Mouse (Mus musculus) forebrain, embryonic 11.5 days (tissue): Measurements from ENCODE around the gene Gpc5. TPM values are rescaled to one million over a fixed set of nuclear protein-coding genes. Genes with fewer than 3 reads are reported as not detected.

ENCODE experiments used
- ATAC-seq: fragments of 200-750 bp; cut with Nextera tagmentation; replicated peaks from 2 replicates; pipeline ENCODE4 v1.8.0; 2017; ENCODE audit warnings: moderate TSS enrichment; ENCODE audit not compliant: low FRiP score
- DNase-seq: peaks from one replicate; pipeline ENCODE4 v3.0.0-alpha.2; 2017; ENCODE audit warnings: low spot score
- H3K27ac ChIP-seq: fragments of 300-500 bp; sonication (generic); 2 replicates; pipeline ENCODE4 v1.5.1; 2014; ENCODE audit warnings: low read depth, low read length
- H3K27me3 ChIP-seq: fragments of 300-500 bp; sonication (generic); 2 replicates; pipeline ENCODE4 v1.6.1; 2014; ENCODE audit warnings: mild to moderate bottlenecking, low read length, mixed read lengths; ENCODE audit not compliant: control insufficient read depth, insufficient read depth
- H3K36me3 ChIP-seq: fragments of 300-500 bp; sonication (generic); 2 replicates; pipeline ENCODE4 v1.6.1; 2014; ENCODE audit warnings: mild to moderate bottlenecking, low read length, moderate library complexity, mixed read lengths; ENCODE audit not compliant: control insufficient read depth, insufficient read depth
- H3K4me1 ChIP-seq: fragments of 300-500 bp; sonication (generic); replicated peaks from 2 replicates; pipeline ENCODE4 v1.6.1; 2014; ENCODE audit warnings: low read length, mixed read lengths; ENCODE audit not compliant: control insufficient read depth, insufficient read depth
- H3K4me2 ChIP-seq: fragments of 300-500 bp; sonication (generic); 2 replicates; pipeline ENCODE4 v1.6.1; 2014; ENCODE audit warnings: low read depth, mild to moderate bottlenecking, low read length, moderate library complexity, mixed read lengths; ENCODE audit not compliant: severe bottlenecking
- H3K4me3 ChIP-seq: fragments of 300-500 bp; sonication (generic); 2 replicates; pipeline ENCODE4 v1.5.1; 2014; ENCODE audit warnings: low read depth, low read length
- H3K9ac ChIP-seq: fragments of 300-500 bp; sonication (generic); 2 replicates; pipeline ENCODE4 v1.6.1; 2014; ENCODE audit warnings: low read length
- H3K9me3 ChIP-seq: fragments of 300-500 bp; sonication (generic); 2 replicates; pipeline ENCODE4 v1.6.1; 2016; ENCODE audit warnings: low read length, mixed read lengths; ENCODE audit not compliant: control insufficient read depth
- WGBS: fragments of 180-500 bp; shearing (Covaris S2); extraction: QIAGEN DNeasy Blood & Tissue Kit; methylation state at CpG from one replicate; pipeline ENCODE4 v1.1.7; 2014; 5-methylcytosine and 5-hydroxymethylcytosine counted together
- polyA plus RNA-seq: library from polyadenylated mRNA; unstranded; fragments of >200 nt; fragmentation: Nextera tagmentation; extraction: Ambion mirVana; gene quantifications from 2 replicates; pipeline ENCODE4 v1.2.1, GENCODE M21; 2014

Gene Gpc5
- polyA plus RNA-seq = 0.48 and 0.57 TPM in 2 replicates

- H3K9ac ChIP-seq = peak within 1 kb of the TSS; percentile 13; the same call in 1 of the 2 replicates
- no peaks in the 10 kb centered on the region for H3K36me3 ChIP-seq
- peaks cover 2% of the 10 kb centered on the region; the same call in 1 of the 2 replicates for H3K4me1 ChIP-seq
- H3K27ac ChIP-seq = no peak within 1 kb of the TSS
- H3K9me3 ChIP-seq = no peaks in the 10 kb centered on the region
- ATAC-seq (peak; percentile 99), DNase-seq (peak; percentile 94)
- H3K27me3 ChIP-seq = peaks cover 22% of the 10 kb centered on the region
- peak within 1 kb of the TSS; percentile 45 for H3K4me3 ChIP-seq
- under 1% methylated on average over 31 of the region's 31 CpGs for whole genome bisulfite sequencing
- peak within 1 kb of the TSS; percentile 97 for H3K4me2 ChIP-seq
Measured at GRCm38 (mm10) chr14:115092081-115092480, at the start of gene Gpc5. Gene Gpc5 (plus strand): TSS chr14:115092215.

- no peak for ATAC-seq
- peak overlapping the region; percentile 89; the same call in 1 of the 2 replicates for H3K27ac ChIP-seq
Measured at GRCm38 (mm10) chr14:115042660-115043059, 49.4 kb upstream of the Gpc5 start.

GRCm38 (mm10) chr14:115044016-115044415 lies 48.0 kb upstream of the Gpc5 start:
- no peak for DNase-seq
- Histone ChIP-seq H3K9me3 (no peaks in the 10 kb centered on the region), H3K9ac (no peak overlapping the region), H3K27me3 (no peaks in the 10 kb centered on the region; the same call in 1 of the 2 replicates), H3K27ac (no peak overlapping the region), H3K36me3 (peaks cover 26% of the 10 kb centered on the region), H3K4me2 (peak overlapping the region; percentile 78; the same call in 1 of the 2 replicates), H3K4me1 (peaks cover 2% of the 10 kb centered on the region; the same call in 1 of the 2 replicates), H3K4me3 (peak overlapping the region; percentile 98)
- 89% methylated on average over 5 of the region's 5 CpGs for WGBS
- ATAC-seq = no peak

More at GRCm38 (mm10) chr14:115042660-115043059, 49.4 kb upstream of the Gpc5 start:
- Histone ChIP-seq H3K27me3 (no peaks in the 10 kb centered on the region; the same call in 1 of the 2 replicates), H3K9ac (peak overlapping the region; percentile 100), H3K36me3 (peaks cover 24% of the 10 kb centered on the region), H3K4me3 (peak overlapping the region; percentile 98), H3K4me1 (peaks cover 2% of the 10 kb centered on the region; the same call in 1 of the 2 replicates), H3K9me3 (no peaks in the 10 kb centered on the region), H3K4me2 (peak overlapping the region; percentile 78)
- no peak for DNase-seq
- WGBS = 0% methylated on average over 4 of the region's 4 CpGs

GRCm38 (mm10) chr14:115045712-115046111 lies 46.3 kb upstream of the Gpc5 start:
- 80% methylated on average over 3 of the region's 3 CpGs for WGBS
- no peak overlapping the region for H3K4me3 ChIP-seq
- no peak overlapping the region for H3K9ac ChIP-seq
- H3K27me3 ChIP-seq = no peaks in the 10 kb centered on the region
- DNase-seq (no peak), ATAC-seq (no peak)
- no peak overlapping the region for H3K4me2 ChIP-seq
- H3K36me3 ChIP-seq = peaks cover 26% of the 10 kb centered on the region
- no peaks in the 10 kb centered on the region for H3K9me3 ChIP-seq
- H3K27ac ChIP-seq = no peak overlapping the region
- H3K4me1 ChIP-seq = peaks cover 2% of the 10 kb centered on the region; the same call in 1 of the 2 replicates

DNA sequence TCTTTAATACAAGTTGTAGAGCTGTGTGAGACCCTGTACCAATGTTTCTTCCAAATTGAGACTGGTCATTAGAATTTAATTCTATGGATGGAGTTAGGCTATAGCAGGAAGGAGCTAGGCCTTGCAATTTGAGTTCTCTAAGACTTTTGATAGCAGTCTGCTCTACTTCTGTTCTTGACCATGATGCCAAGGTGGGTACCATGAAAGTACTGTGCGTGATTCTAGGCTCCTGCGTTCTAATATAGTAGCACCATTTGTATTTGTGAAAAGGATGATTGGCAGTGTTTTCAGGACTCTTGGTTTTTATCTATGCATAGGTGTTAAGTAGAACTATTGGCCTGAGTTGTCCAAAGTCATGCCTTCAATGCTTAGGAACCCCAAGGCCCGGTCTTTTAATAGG lies 44.7 kb upstream of the Gpc5 start:
- DNase-seq (no peak), ATAC-seq (no peak)
- H3K9me3 ChIP-seq = no peaks in the 10 kb centered on the region
- H3K4me1 ChIP-seq = peaks cover 2% of the 10 kb centered on the region; the same call in 1 of the 2 replicates
- no peak overlapping the region for H3K9ac ChIP-seq
- no peak overlapping the region for H3K4me3 ChIP-seq
- no peak overlapping the region for H3K27ac ChIP-seq
- no peak overlapping the region for H3K4me2 ChIP-seq
- no peaks in the 10 kb centered on the region for H3K27me3 ChIP-seq
- H3K36me3 ChIP-seq = peaks cover 26% of the 10 kb centered on the region
- WGBS = 85% methylated on average over 3 of the region's 3 CpGs

- H3K4me1 ChIP-seq = peaks cover 2% of the 10 kb centered on the region; the same call in 1 of the 2 replicates
- H3K4me3 ChIP-seq = no peak overlapping the region
- H3K9ac ChIP-seq = no peak overlapping the region
- H3K4me2 ChIP-seq = no peak overlapping the region
- H3K27ac ChIP-seq = no peak overlapping the region
- H3K9me3 ChIP-seq = no peaks in the 10 kb centered on the region
- H3K36me3 ChIP-seq = peaks cover 26% of the 10 kb centered on the region
- no peak for DNase-seq
- ATAC-seq = no peak
- H3K27me3 ChIP-seq = no peaks in the 10 kb centered on the region
- WGBS = 62% methylated on average over 5 of the region's 5 CpGs
Measured at GRCm38 (mm10) chr14:115047990-115048862, 43.8 kb upstream of the Gpc5 start.

DNA sequence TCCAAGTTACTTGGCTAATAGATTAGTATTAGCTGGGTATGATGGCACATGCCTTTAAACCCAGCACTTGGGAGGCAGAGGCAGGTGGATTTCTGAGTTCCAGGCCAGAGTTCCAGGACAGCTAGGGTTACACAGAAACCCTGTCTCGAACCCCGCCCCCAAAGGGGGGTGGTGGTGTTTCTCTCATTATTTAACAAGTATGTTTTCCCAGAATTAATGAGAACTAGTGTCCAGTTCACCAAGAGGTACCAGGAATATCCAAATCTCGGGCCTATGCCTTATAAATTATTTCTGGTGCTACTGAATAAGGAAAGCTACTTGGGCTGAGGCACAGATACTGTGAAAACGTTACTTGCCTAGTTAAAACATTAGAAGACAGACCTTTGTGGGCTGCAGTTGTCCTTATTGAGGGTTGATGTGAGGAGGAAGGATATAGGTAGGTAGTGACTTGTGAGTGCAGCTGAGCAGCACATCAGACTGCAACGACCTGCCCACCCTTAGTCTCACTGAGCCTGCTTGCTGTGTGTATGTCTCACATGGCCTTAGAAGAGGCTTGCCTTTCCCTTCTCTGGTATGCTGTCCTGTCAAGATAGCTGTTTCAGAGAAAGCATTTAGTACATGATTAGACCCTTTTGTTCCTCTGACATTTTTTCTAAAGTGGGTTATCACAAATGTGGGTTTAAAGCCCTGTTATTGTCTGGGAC lies 43.0 kb upstream of the Gpc5 start:
- Histone ChIP-seq H3K9me3 (no peaks in the 10 kb centered on the region), H3K4me3 (no peak overlapping the region), H3K27me3 (no peaks in the 10 kb centered on the region), H3K4me1 (no peaks in the 10 kb centered on the region), H3K4me2 (no peak overlapping the region), H3K36me3 (peaks cover 22% of the 10 kb centered on the region), H3K27ac (no peak overlapping the region), H3K9ac (no peak overlapping the region)
- ATAC-seq (peak; percentile 45), DNase-seq (no peak)
- WGBS = 40% methylated on average over 5 of the region's 5 CpGs

DNA sequence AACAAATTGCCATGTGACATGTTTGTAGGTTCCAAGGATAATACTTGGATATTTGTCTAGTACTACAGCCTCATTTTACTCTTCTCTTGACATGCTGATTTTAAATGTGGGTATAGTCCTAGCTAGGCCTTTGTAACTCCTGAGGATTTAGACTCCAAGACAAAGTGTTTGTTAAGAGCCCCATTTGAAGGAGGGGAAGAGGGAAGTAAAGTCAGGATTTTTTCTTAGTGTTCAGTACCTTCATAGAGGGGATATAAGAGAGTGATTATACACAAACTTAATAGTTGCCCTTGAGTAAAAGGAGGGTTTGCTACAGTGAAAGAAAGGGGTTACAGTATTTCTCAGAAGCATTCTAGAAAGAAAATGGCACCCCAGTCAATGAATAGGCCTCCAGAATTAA lies 42.2 kb upstream of the Gpc5 start:
- no peak for DNase-seq
- Histone ChIP-seq H3K4me3 (no peak overlapping the region), H3K9me3 (no peaks in the 10 kb centered on the region), H3K4me2 (no peak overlapping the region), H3K4me1 (no peaks in the 10 kb centered on the region), H3K9ac (no peak overlapping the region), H3K36me3 (peaks cover 18% of the 10 kb centered on the region), H3K27me3 (no peaks in the 10 kb centered on the region), H3K27ac (no peak overlapping the region)
- no peak for ATAC-seq
